Mouse (Mus musculus) neural tube, embryonic 10.5 days (tissue): ENCODE measurements around the gene Amh.

Experiments
- DNase-seq: peaks from one replicate; pipeline ENCODE4 v3.0.0-alpha.2; 2017; ENCODE audit warnings: low spot score; ENCODE audit errors: extremely low spot score

Gene Amh

DNA sequence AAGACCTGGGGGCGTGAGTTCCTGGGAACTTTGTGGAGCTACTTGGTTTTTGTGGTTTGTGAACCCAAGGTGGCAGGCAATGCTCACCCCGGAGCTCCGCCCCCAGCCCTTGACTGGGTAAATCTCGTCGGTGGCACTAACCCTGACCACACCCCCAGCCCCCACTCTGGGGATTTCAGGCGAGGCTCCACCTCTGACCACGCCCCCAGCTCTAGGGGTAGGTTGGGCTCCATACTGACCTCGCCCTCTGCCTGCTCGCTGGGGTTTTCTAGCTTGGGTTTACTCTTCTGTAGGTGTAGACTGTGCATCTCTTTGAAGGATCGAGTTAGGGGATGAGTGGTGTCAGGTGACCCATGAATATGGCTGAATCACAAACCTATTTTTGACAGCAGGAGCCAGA is 43.5 kb downstream of the Amh start:
- DNase-seq, result no peak

DNA sequence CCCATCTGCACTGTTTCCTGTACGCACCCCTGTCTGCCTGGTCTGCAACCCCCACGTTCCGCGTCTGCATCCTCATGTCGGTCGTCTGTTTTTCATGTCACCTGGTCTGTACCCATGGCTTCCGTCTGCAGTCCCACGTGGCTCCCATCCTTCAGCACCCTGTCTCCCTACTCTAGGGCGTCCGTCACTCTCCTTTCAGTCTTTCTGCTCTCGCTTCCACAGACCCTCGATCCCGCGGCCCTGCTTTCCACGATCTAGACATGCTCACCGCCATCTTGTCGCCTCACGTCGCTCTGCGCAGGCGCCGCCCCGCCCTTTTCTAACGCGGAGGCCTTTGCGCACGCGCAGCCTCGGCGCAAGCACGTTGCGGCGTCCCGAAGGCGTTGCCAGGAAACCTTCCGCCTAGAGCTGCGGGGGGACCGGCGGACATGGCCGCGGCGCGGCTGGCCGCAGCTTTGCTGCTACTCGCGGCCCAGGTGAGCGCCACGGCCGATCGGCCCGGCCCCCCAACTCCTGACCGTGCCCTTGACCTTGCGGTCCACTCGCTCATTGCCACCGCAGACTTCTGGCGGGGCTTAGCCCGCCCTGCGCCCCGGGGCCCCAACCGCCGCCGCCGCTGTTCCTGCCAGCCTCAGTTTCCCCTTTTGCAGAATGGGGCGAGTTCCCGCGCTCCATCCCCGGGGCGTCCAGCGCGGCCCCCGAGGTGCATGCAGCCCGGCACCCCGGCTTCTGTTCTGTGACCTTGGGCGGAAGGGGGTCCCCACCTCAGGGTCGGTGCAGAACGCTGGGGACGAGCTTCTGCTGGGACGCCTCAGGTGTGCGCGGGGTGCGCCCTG is 50.1 kb downstream of the Amh start, which contains the start of the genes Lsm7 and Sppl2b:
TSS of gene Lsm7 (minus strand) at position 297 of the 836 bp plus-strand sequence.
TSS of gene Sppl2b (plus strand) at position 363 of the 836 bp plus-strand sequence.
- peak; percentile 98 for DNase-seq

DNA sequence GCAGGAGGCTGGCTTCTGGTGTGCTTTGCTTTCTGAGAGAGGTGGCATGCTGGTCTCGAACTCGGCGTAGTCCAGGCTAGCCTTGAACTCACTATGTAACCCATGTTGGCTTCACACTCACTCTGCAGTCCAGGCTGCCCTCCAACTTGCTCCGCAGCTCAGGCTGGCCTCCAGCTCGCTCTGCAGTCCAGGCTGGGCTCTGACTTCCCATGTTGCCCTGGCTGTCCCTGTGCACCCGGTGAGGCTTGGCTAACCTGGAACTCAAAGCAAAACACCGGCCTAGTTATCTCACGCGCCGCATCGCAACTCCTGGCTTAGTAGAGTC is 50.7 kb downstream of the Amh start:
- no peak for DNase-seq

DNA sequence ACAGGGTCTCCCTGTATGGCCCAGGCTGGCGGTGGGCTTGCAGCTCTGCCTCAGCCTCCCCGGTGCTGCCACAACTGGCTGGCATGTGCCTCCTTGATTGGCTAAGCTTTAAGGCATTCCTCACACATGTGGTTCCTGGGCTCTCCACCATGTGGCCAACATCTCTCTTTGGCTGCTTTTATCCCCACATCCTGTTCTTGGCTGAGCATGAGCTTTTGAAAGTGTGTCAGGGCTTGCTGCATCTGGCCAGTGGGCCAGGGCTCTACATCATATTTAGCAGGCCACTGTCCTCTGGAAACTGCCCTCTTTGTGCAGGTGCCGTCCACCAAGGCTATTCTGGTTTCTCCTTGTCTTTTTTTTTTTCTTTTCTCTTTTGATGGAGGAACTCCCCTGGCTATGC is 51.2 kb downstream of the Amh start:
- no peak for DNase-seq

DNA sequence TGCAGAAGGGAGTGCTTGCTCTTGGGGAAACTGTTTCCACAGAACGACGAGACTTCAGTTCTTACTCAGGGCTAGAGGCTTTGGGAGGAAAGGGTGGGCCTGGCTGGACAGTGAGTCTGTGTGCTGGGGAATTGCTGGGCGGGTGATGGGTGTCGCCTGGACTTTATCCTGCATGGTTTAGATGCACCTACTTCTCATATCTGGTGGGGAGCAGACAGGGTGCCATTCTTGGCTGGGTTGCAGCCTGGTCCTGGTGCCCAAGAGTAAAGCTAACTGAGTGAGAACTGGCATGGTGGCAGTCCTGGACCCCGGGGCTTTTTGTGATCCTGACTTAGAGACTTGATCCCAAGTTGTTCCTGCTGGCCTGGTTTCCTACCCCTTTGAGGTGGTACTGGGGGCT is 51.9 kb downstream of the Amh start:
- DNase-seq, result no peak
